Mouse (Mus musculus) kidney, adult 2 months (tissue): ENCODE results near the gene Cog3.

Experiments used
- CTCF ChIP-seq: fragments of 200-500 bp; conservative IDR thresholded peaks from 2 replicates; pipeline ENCODE4 v1.5.1; 2011; ENCODE audit warnings: low read depth, mild to moderate bottlenecking, control low read depth, low read length, moderate library complexity, mixed read lengths; ENCODE audit not compliant: insufficient read depth, insufficient read length
- POLR2A ChIP-seq: fragments of 200-500 bp; IDR thresholded peaks from one replicate; pipeline ENCODE4 v1.6.1; 2011; ENCODE audit warnings: low read depth, low read length, control low read depth

- TF ChIP-seq CTCF: no peak
- no peak for TF ChIP-seq POLR2A
These were observed 41.6 kb downstream of the Cog3 start for GRCm38 (mm10) chr14:75712687-75713086.
